In the genomic region with DNA sequence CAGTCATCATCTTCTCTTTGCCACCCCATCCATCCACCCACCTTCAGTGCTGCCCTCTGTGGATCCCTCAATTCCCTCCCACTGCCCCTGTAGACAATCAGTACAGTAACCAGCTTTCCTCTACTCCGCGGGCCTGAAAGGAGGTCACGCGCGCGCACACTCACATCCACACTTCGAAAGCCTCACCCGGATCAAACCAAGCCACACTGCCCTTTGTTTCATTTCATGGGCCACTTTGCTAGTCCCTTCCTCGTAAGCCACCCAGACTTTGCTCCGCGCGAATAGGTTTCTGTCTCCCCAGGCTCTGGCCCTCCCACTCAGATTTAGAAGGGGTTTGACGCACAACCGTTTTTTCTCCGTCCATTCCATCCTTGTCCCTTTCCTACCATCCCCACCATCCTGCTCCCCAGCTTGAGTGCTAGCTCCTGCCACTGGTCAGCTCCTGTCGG, we compare ENCODE assay signal across 10 mouse cellular contexts. TPM values are rescaled to one million over a fixed set of nuclear protein-coding genes. Genes with fewer than 3 reads are reported as not detected.
DNase-seq lines count a peak whose midpoint lies in the region; ATAC-seq and TF ChIP-seq lines count a peak whose summit lies in the region.
"Had no signal": no experiment of that assay in that cellular context is flagged by ENCODE, and none has a peak within 500 bp of the region (broad histone marks: within the 10 kb centered on the region; RNA-seq: fewer than 3 reads in every experiment).

No protein-coding gene starts in this region.

- H3K27me3 ChIP-seq in lung, embryonic 16.5 days (ENCODE audit: control insufficient read depth, insufficient read depth, low read depth, low read length), result peaks cover 90% of the 10 kb centered on the region
- H3K27me3 ChIP-seq in forebrain, embryonic 13.5 days, result peaks cover 94% of the 10 kb centered on the region
- H3K27me3 ChIP-seq in limb, embryonic 14.5 days (ENCODE audit: control insufficient read depth, insufficient read depth, low read length), result peaks cover 96% of the 10 kb centered on the region
- peaks cover 28% of the 10 kb centered on the region for H3K27me3 ChIP-seq in stomach, embryonic 14.5 days (ENCODE audit: control insufficient read depth, insufficient read depth, low read length)

- TF ChIP-seq POLR2A in limb, embryonic 14.5 days (IDR thresholded peaks at IDR 0.05; ENCODE audit: borderline replicate concordance, extremely low read depth, insufficient read depth, insufficient read length), result no peak

- peak overlapping the region; percentile 63 for H3K4me2 ChIP-seq in lung, embryonic 16.5 days (ENCODE audit: low read depth, low read length)
- H3K4me2 ChIP-seq in forebrain, embryonic 13.5 days, result peak overlapping the region; percentile 65
- H3K4me2 ChIP-seq in limb, embryonic 14.5 days (replicated peaks; ENCODE audit: low read depth, low read length, severe bottlenecking), result peak overlapping the region; percentile 55
- H3K4me2 ChIP-seq in stomach, embryonic 14.5 days (replicated peaks; ENCODE audit: low read depth, low read length), result peak overlapping the region; percentile 69

- ATAC-seq in lung, embryonic 16.5 days (ENCODE audit: low read depth), result no peak
- 0 out of 2 replicates have a peak, but pooled peaks have one; percentile 4 for ATAC-seq in forebrain, embryonic 13.5 days
- peak; percentile 0; the same call in 1 of the 2 replicates for ATAC-seq in limb, embryonic 14.5 days (ENCODE audit: low FRiP score, low read depth)
- no peak for ATAC-seq in stomach, embryonic 14.5 days (ENCODE audit: insufficient number of reproducible peaks, insufficient read depth, low FRiP score, low read depth)

- peak overlapping the region; percentile 41; the same call in 1 of the 2 replicates for H3K9ac ChIP-seq in lung, embryonic 16.5 days (ENCODE audit: low read length)
- H3K9ac ChIP-seq in forebrain, embryonic 13.5 days, result no peak overlapping the region
- peak overlapping the region; percentile 41; the same call in 1 of the 2 replicates for H3K9ac ChIP-seq in limb, embryonic 14.5 days (ENCODE audit: low read depth, low read length, severe bottlenecking)
- peak overlapping the region; percentile 36 for H3K9ac ChIP-seq in stomach, embryonic 14.5 days (replicated peaks; ENCODE audit: low read depth, low read length)
- H3K9ac ChIP-seq: liver, embryonic 14.5 days had no signal

- H3K4me1 ChIP-seq in lung, embryonic 16.5 days (replicated peaks; ENCODE audit: control insufficient read depth, insufficient read depth, low read length), result peaks cover 12% of the 10 kb centered on the region; the same call in 1 of the 2 replicates
- peaks cover 31% of the 10 kb centered on the region for H3K4me1 ChIP-seq in forebrain, embryonic 13.5 days
- H3K4me1 ChIP-seq in limb, embryonic 14.5 days (ENCODE audit: control insufficient read depth, insufficient read depth, low read length), result peaks cover 11% of the 10 kb centered on the region; the same call in 1 of the 2 replicates
- H3K4me1 ChIP-seq in stomach, embryonic 14.5 days (ENCODE audit: control insufficient read depth, insufficient read depth, low read length), result peaks cover 9% of the 10 kb centered on the region

- no peak for DNase-seq in lung, postnatal 25 days (ENCODE audit: low spot score)
- no peak for DNase-seq in limb, embryonic 14.5 days (ENCODE audit: low spot score)
- DNase-seq in urinary bladder, adult 18-20 months (ENCODE audit: low spot score in 2 of 2), result no peak
- no peak for DNase-seq in right cerebral cortex, postnatal 14 days
- DNase-seq in layer of hippocampus, adult 9-11 months, result no peak

- H3K36me3 ChIP-seq in lung, embryonic 16.5 days (ENCODE audit: control insufficient read depth, insufficient read depth, low read length), result no peaks in the 10 kb centered on the region
- H3K36me3 ChIP-seq in forebrain, embryonic 13.5 days (ENCODE audit: poor library complexity, severe bottlenecking), result no peaks in the 10 kb centered on the region
- no peaks in the 10 kb centered on the region for H3K36me3 ChIP-seq in limb, embryonic 14.5 days (ENCODE audit: control insufficient read depth, insufficient read depth, low read length)
- no peaks in the 10 kb centered on the region for H3K36me3 ChIP-seq in stomach, embryonic 14.5 days (ENCODE audit: control insufficient read depth, insufficient read depth, low read length)

- no peak overlapping the region for H3K27ac ChIP-seq in lung, embryonic 16.5 days (ENCODE audit: low read length)
- H3K27ac ChIP-seq in forebrain, embryonic 13.5 days, result no peak overlapping the region
- no peak overlapping the region for H3K27ac ChIP-seq in limb, embryonic 14.5 days (replicated peaks; ENCODE audit: low read depth, low read length)
- H3K27ac ChIP-seq in stomach, embryonic 14.5 days (ENCODE audit: low read length), result no peak overlapping the region; the same call in 1 of the 2 replicates
- H3K27ac ChIP-seq: liver, embryonic 14.5 days had no signal

- peak overlapping the region; percentile 46 for H3K4me3 ChIP-seq in lung, embryonic 16.5 days (ENCODE audit: low read length)
- peak overlapping the region; percentile 39 for H3K4me3 ChIP-seq in forebrain, embryonic 13.5 days
- H3K4me3 ChIP-seq in limb, embryonic 14.5 days (replicated peaks; ENCODE audit: low read length), result peak overlapping the region; percentile 39
- H3K4me3 ChIP-seq in stomach, embryonic 14.5 days (ENCODE audit: low read depth, low read length), result peak overlapping the region; percentile 41
- H3K4me3 ChIP-seq: erythroblast, embryonic 14.5 days had no signal

- WGBS in lung, embryonic 16.5 days, result 1% methylated on average over 16 of the region's 16 CpGs
- 0% methylated on average over 16 of the region's 16 CpGs for WGBS in forebrain, embryonic 13.5 days
- 1% methylated on average over 16 of the region's 16 CpGs for WGBS in limb, embryonic 14.5 days
- under 1% methylated on average over 16 of the region's 16 CpGs for WGBS in stomach, embryonic 14.5 days

- H3K9me3 ChIP-seq in lung, embryonic 16.5 days (ENCODE audit: control insufficient read depth, low read length), result no peaks in the 10 kb centered on the region
- no peaks in the 10 kb centered on the region for H3K9me3 ChIP-seq in forebrain, embryonic 13.5 days (replicated peaks)
- H3K9me3 ChIP-seq in limb, embryonic 14.5 days (ENCODE audit: control insufficient read depth, low read length), result no peaks in the 10 kb centered on the region
- no peaks in the 10 kb centered on the region for H3K9me3 ChIP-seq in stomach, embryonic 14.5 days (ENCODE audit: control insufficient read depth, low read depth, low read length)

RNA-seq across cellular contexts. Expression of a gene that starts 0.5 kb away (rescaled TPM):
- polyA plus RNA-seq in lung, embryonic 16.5 days (2015; fragmentation: Nextera tagmentation; extraction: Ambion mirVana), result 4.0 and 7.0 TPM in 2 replicates
- 7.2 and 22.8 TPM in 2 replicates for polyA plus RNA-seq in forebrain, embryonic 13.5 days (2015; fragmentation: Nextera tagmentation; extraction: Ambion mirVana)
- polyA plus RNA-seq in limb, embryonic 14.5 days (2012; rRNA removed), result 13.3 and 16.0 TPM in 2 replicates
- polyA plus RNA-seq in limb, embryonic 14.5 days (2014; fragmentation: Nextera tagmentation; extraction: Ambion mirVana), result 11.9 and 12.2 TPM in 2 replicates
- polyA plus RNA-seq in stomach, embryonic 14.5 days (2014; fragmentation: Nextera tagmentation; extraction: Ambion mirVana), result 24.2 and 24.7 TPM in 2 replicates
- polyA plus RNA-seq: erythroblast, embryonic 14.5 days had no signal

Comparison
In these comparisons a context has a peak if more than half of its experiments do, and no peak if none do; other contexts are left out.
1. ATAC-seq: peak in forebrain, embryonic 13.5 days (single experiment) and limb, embryonic 14.5 days (single experiment); none in lung, embryonic 16.5 days (single experiment) and stomach, embryonic 14.5 days (single experiment).
2. Peak in every context shown above with its lines, with median percentiles within 50 percentile points of each other: H3K4me2 ChIP-seq and H3K4me3 ChIP-seq.